Mouse (Mus musculus): ENCODE data around the gene Tsga13.

DNA sequence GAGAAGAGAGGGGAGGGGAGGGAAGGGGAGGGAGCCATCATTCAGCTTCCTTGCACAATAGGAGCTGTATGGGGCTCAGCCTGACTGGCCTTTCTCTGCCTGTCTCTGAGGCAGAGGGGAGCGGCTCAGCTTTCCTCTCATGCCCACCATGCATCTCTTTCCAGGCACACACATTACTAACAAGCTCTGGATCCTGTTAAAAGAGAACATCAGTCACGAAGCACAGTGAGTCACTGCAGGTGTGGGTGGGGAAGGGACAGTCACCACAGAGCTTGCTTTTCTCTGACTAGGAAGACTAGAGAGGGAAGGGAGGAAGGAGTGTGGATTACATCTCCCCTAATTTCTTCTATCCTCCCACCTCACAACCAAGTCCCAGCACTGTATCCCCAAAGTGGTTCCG, 7.4 kb downstream of the Tsga13 start:
- TF ChIP-seq POLR2A (IDR thresholded peaks at IDR 0.05; ENCODE audit: borderline replicate concordance, extremely low read depth, insufficient read depth, insufficient read length, poor library complexity, severe bottlenecking): no peak
- TF ChIP-seq CTCF (IDR thresholded peaks at IDR 0.05; ENCODE audit: borderline replicate concordance, extremely low read depth, insufficient read depth, insufficient read length): no peak
